Comparison of ENCODE assay signal across 8 mouse cellular contexts in genomic region chr6:72438226-72438625, GRCm38 (mm10). TPM values are rescaled to one million over a fixed set of nuclear protein-coding genes. Genes with fewer than 3 reads are reported as not detected.
A peak's percentile ranks its signal among the peaks of the same experiment; 100 is the strongest.
DNase-seq lines count a peak whose midpoint lies in the region; ATAC-seq and TF ChIP-seq lines count a peak whose summit lies in the region.

No protein-coding gene starts in this region.

- peak overlapping the region; percentile 99 for H3K9ac ChIP-seq in kidney, embryonic 14.5 days (ENCODE audit: low read depth, low read length)
- peak overlapping the region; percentile 100 for H3K9ac ChIP-seq in hindbrain, embryonic 16.5 days (ENCODE audit: low read depth, low read length)

- peak overlapping the region; percentile 98; the same call in 1 of the 2 replicates for H3K27ac ChIP-seq in kidney, embryonic 14.5 days (ENCODE audit: low read depth, low read length)
- H3K27ac ChIP-seq in bone marrow, adult 2 months (ENCODE audit: control insufficient read depth, insufficient read depth, low read depth, low read length, poor library complexity), result no peak overlapping the region
- H3K27ac ChIP-seq in hindbrain, embryonic 16.5 days (ENCODE audit: low read depth, low read length), result peak overlapping the region; percentile 39; the same call in 1 of the 2 replicates

- DNase-seq in kidney, postnatal 36 days, result no peak
- DNase-seq in naive thymus-derived CD4-positive, alpha-beta T cell, adult 2 months (ENCODE audit: low read depth), result peak; percentile 37
- no peak for DNase-seq in left cerebral cortex, adult 11 months (ENCODE audit: low spot score)
- no peak for DNase-seq in left cerebral cortex, postnatal 14 days (ENCODE audit: low spot score in 2 of 2)
- no peak for DNase-seq in layer of hippocampus, adult 18-20 months (ENCODE audit: low spot score in 2 of 2)

- TF ChIP-seq CTCF in bone marrow, adult 2 months (IDR thresholded peaks at IDR 0.05; ENCODE audit: control insufficient read depth, insufficient read depth, low read length), result no peak

- WGBS in kidney, embryonic 14.5 days, result 1% methylated on average over 5 of the region's 5 CpGs
- 1% methylated on average over 5 of the region's 5 CpGs for WGBS in bone marrow, adult 2 months
- 1% methylated on average over 5 of the region's 5 CpGs for WGBS in hindbrain, embryonic 16.5 days

- H3K4me2 ChIP-seq in kidney, embryonic 14.5 days (replicated peaks; ENCODE audit: low read depth, low read length), result peak overlapping the region; percentile 93
- peak overlapping the region; percentile 72 for H3K4me2 ChIP-seq in hindbrain, embryonic 16.5 days (ENCODE audit: low read length)

- H3K4me1 ChIP-seq in kidney, embryonic 14.5 days (ENCODE audit: control insufficient read depth, insufficient read depth, low read length), result peaks cover 10% of the 10 kb centered on the region; the same call in 1 of the 2 replicates
- H3K4me1 ChIP-seq in bone marrow, adult 2 months (ENCODE audit: control insufficient read depth, insufficient read depth, low read length), result peaks cover 4% of the 10 kb centered on the region
- H3K4me1 ChIP-seq in hindbrain, embryonic 16.5 days (ENCODE audit: control insufficient read depth, insufficient read depth, low read depth, low read length), result peaks cover 30% of the 10 kb centered on the region

- TF ChIP-seq POLR2A in bone marrow, adult 2 months (IDR thresholded peaks at IDR 0.05; ENCODE audit: borderline replicate concordance, control insufficient read depth, low read depth, low read length), result no peak

- H3K27me3 ChIP-seq in kidney, embryonic 14.5 days (ENCODE audit: control insufficient read depth, insufficient read depth, low read length), result no peaks in the 10 kb centered on the region
- H3K27me3 ChIP-seq in hindbrain, embryonic 16.5 days (replicated peaks; ENCODE audit: control insufficient read depth, insufficient read depth, low read length), result no peaks in the 10 kb centered on the region

- no peaks in the 10 kb centered on the region for H3K9me3 ChIP-seq in kidney, embryonic 14.5 days (ENCODE audit: control insufficient read depth, low read length)
- H3K9me3 ChIP-seq in hindbrain, embryonic 16.5 days (ENCODE audit: control insufficient read depth, low read length), result no peaks in the 10 kb centered on the region

- H3K4me3 ChIP-seq in kidney, embryonic 14.5 days (ENCODE audit: low read length), result peak overlapping the region; percentile 98
- H3K4me3 ChIP-seq in bone marrow, adult 2 months (replicated peaks; ENCODE audit: control insufficient read depth, low read depth, low read length), result peak overlapping the region; percentile 97
- peak overlapping the region; percentile 98 for H3K4me3 ChIP-seq in hindbrain, embryonic 16.5 days (ENCODE audit: low read length)

- no peak for ATAC-seq in kidney, embryonic 14.5 days (ENCODE audit: low FRiP score, low TSS enrichment)
- no peak for ATAC-seq in hindbrain, embryonic 16.5 days

- intact Hi-C loops in left cerebral cortex, postnatal 14 days (cut with DNase I), result loop anchor here (5.0 kb wide), 1 partner anchor 74 kb away; no protein-coding TSS in a partner anchor

- H3K36me3 ChIP-seq in kidney, embryonic 14.5 days (ENCODE audit: control insufficient read depth, insufficient read depth, low read length), result peaks cover 47% of the 10 kb centered on the region
- peaks cover 26% of the 10 kb centered on the region for H3K36me3 ChIP-seq in hindbrain, embryonic 16.5 days (ENCODE audit: control insufficient read depth, insufficient read depth, low read length)

RNA-seq across cellular contexts. Expression of gene Mat2a, which starts 1.1 kb away (rescaled TPM):
- 322 and 463 TPM in 2 replicates for polyA plus RNA-seq in kidney, embryonic 14.5 days (2014; fragmentation: Nextera tagmentation; extraction: Ambion mirVana)
- 69.9 and 85.8 TPM in 2 replicates for polyA plus RNA-seq in bone marrow, adult 2 months (2011; ENCODE audit: insufficient read depth, insufficient read length, low replicate concordance, missing spikeins)
- polyA plus RNA-seq in hindbrain, embryonic 16.5 days (2015; fragmentation: Nextera tagmentation; extraction: Ambion mirVana), result 300 and 327 TPM in 2 replicates
- 100 to 1,000 TPM; 170 to 173 TPM for total RNA-seq in left cerebral cortex, postnatal 14 days (2021)
- 100 to 1,000 TPM; 193 to 211 TPM for total RNA-seq in layer of hippocampus, adult 18-20 months (2021)

RNA-seq across cellular contexts. Expression of gene Ggcx, which starts 24.1 kb away (rescaled TPM):
- polyA plus RNA-seq in kidney, embryonic 14.5 days (2014; fragmentation: Nextera tagmentation; extraction: Ambion mirVana), result 10.3 and 24.7 TPM in 2 replicates
- polyA plus RNA-seq in bone marrow, adult 2 months (2011; ENCODE audit: insufficient read depth, insufficient read length, low replicate concordance, missing spikeins), result 2.6 and 8.1 TPM in 2 replicates
- 15.8 and 18.5 TPM in 2 replicates for polyA plus RNA-seq in hindbrain, embryonic 16.5 days (2015; fragmentation: Nextera tagmentation; extraction: Ambion mirVana)
- total RNA-seq in left cerebral cortex, postnatal 14 days (2021), result 10 to 100 TPM; 22.3 to 23.1 TPM
- total RNA-seq in layer of hippocampus, adult 18-20 months (2021), result 10 to 100 TPM; 21.7 to 23.3 TPM

RNA-seq across cellular contexts. Expression of gene Vamp8, which starts 47.7 kb away (rescaled TPM):
- 114 and 143 TPM in 2 replicates for polyA plus RNA-seq in kidney, embryonic 14.5 days (2014; fragmentation: Nextera tagmentation; extraction: Ambion mirVana)
- polyA plus RNA-seq in bone marrow, adult 2 months (2011; ENCODE audit: insufficient read depth, insufficient read length, low replicate concordance, missing spikeins), result 483 and 542 TPM in 2 replicates
- 28.5 and 29.4 TPM in 2 replicates for polyA plus RNA-seq in hindbrain, embryonic 16.5 days (2015; fragmentation: Nextera tagmentation; extraction: Ambion mirVana)
- 10 to 100 TPM in 1 of 2 experiments, 1 to 10 TPM in 1; 9.6 to 11.0 TPM for total RNA-seq in left cerebral cortex, postnatal 14 days (2021)
- 10 to 100 TPM; 17.7 to 18.9 TPM for total RNA-seq in layer of hippocampus, adult 18-20 months (2021)

RNA-seq across cellular contexts. Expression of gene Vamp5, which starts 58.0 kb away (rescaled TPM):
- polyA plus RNA-seq in kidney, embryonic 14.5 days (2014; fragmentation: Nextera tagmentation; extraction: Ambion mirVana), result 32.1 and 38.4 TPM in 2 replicates
- 80.8 and 96.2 TPM in 2 replicates for polyA plus RNA-seq in bone marrow, adult 2 months (2011; ENCODE audit: insufficient read depth, insufficient read length, low replicate concordance, missing spikeins)
- polyA plus RNA-seq in hindbrain, embryonic 16.5 days (2015; fragmentation: Nextera tagmentation; extraction: Ambion mirVana), result 16.2 and 20.1 TPM in 2 replicates
- total RNA-seq in left cerebral cortex, postnatal 14 days (2021), result 1 to 10 TPM; 4.2 to 7.1 TPM
- 1 to 10 TPM; 5.8 to 8.1 TPM for total RNA-seq in layer of hippocampus, adult 18-20 months (2021)
